Mouse (Mus musculus): ENCODE results near the gene Rad23a. TPM values are rescaled to one million over a fixed set of nuclear protein-coding genes. Genes with fewer than 3 reads are reported as not detected.
A peak's percentile ranks its signal among the peaks of the same experiment; 100 is the strongest.

Rad23a gene
- total RNA-seq (2015) (30.2 and 34.4 TPM in 2 replicates), total RNA-seq (2017) (26.2 and 26.3 TPM in 2 replicates)

DNA sequence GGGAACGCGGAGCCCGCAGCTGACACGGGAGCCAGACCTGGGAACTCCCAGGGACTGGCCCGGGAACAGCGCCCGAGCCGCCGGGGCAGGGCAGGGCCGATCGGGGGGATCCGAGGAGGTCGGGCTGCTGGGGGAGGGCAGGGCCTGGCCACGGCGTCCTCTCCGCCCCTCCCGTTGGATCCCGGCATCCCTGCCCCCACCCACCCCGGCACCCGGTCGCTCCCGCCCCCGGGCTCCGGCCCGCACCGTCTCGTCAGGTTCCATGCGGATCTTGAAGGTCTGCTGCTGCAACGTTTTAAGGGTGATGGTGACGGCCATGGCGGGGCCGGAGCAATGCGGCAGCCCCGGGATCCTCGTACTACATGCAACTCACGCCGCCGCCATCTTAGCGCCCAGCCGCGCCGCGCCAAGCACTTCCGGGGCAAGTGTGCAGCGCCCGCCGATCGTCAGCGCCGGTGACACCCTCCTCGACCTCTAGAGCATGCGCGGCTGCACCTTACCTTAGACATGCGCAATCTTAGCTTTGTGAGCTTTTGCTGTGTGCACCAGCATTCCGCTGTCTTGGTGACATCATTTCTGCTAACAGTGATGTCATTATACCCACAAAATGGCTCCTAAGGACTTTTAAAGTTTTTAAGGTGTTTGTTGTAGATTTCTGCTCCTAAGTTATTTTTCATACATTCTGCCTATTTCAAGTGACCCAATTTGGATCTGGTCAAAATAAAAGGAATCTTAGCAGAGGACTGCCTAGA lies at the start of gene Rad23a:
Gene Rad23a, minus strand, starts transcription at position 418 of the 752 bp plus-strand sequence.
- peak; percentile 84 for ATAC-seq (replicated peaks; ENCODE audit: poor library complexity)

DNA sequence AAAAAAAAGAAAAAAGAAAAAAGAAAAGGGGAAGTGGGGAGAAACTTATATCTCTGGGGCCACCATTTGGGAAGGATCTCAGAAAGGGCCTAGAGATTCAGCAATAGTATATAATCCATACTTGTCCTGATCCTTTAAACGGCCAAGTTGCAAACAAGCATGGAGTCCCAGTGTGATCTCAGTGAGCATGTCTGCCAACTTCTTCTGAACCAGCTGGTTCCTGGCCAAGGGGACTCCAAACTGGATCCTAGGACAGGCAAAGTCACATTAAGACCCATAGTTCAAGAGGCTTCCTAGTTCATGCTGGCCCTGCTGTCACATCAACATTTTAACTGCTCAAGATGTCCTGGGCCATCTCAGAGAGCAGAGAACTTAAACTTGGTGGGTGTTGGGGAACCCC lies 48.7 kb upstream of the Rad23a start:
- ATAC-seq (replicated peaks; ENCODE audit: poor library complexity) = no peak

DNA sequence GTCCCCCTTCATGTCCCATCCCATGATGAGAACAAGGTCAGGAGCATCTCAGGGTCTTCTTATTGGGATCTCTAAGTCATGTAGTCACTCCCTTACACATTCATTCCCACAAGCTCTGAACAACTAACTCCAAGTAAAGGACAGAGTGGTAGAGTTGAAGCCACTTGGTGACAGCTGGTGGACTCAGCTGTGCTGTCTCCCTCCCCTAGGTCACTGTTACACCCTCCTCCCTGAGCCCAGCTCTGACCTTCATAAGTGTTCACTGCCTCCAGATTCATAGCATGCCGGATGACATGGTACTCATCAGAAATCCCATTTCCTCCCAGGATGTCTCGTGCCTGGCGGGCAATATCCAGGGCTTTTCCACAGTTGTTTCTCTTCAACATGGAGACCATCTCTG lies 47.8 kb upstream of the Rad23a start:
- ATAC-seq (replicated peaks; ENCODE audit: poor library complexity) = no peak

DNA sequence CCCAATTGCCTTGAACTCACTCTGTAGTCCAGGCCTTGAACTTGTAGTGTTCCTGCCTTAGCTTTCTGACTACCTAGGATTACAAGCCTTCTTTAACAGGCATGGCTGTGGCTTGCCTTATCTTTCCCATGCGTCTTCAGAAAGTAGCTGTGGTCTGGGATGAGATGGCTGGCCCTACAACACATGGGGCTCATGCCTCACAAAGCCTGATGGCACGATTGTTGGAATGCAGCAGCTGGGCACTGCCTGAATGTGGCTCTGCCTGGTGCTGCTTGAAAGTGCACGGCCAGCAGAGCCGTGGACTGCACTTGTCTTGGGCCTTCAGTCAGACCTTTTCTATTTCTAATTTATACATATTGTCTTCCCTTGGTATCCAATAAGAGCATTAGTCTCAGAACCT lies 44.3 kb upstream of the Rad23a start:
- peak; percentile 69 for ATAC-seq (replicated peaks; ENCODE audit: poor library complexity)

DNA sequence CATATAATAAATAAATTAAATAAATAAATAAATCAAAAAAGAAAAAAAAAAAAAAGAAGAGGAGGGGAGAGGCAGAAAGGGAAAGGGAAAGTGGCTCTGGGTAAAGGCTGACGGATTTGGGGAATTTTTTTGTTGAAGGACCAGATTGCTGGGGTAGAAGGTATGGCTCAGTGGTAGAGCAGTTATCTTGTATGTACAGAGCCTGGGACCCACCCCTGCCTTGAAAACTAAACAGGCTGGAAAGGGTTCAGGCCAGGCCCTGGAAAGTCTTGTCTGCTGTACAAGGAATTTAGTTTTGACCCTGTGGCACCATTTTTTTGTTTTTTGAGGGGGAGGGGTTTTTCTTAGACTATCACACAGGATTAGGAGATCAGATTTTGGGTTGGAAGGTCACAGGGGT lies 38.5 kb upstream of the Rad23a start:
- ATAC-seq (replicated peaks; ENCODE audit: poor library complexity) = no peak

DNA sequence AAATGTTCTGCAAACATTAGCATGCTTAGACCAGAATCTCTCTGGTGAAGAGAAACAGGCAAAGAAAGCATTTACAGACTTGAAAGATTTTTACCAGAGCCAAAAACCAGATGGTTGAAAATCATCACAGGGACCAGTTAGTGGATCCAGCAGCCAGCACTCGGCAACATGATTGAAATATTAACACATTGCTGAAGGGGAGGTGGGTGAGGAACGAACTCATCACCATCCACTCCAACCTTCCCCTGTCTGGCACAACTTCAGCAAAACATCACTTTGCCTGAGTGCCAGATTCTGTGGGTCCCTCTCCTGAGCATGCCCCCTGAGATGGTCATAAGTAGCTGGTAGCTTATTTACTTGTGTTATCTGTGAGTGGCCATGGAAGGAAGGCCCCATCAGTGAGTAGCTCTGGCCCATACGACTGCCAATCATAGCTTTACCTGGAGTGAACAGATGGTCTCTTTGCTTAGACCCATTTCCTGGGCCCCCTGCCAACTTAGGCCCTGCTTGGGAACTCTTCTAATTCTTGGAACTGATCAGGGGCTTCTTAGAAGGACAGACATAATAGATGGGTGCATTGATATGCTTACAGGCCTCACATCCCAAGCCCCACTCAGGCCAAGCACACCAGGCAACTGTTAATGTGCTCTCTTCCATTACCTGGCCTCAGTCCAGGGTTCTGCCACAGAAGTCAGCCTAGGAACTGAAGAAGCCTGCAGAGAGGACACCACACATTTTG lies 37.0 kb upstream of the Rad23a start:
- peak; percentile 5; the same call in 1 of the 2 replicates for ATAC-seq (replicated peaks; ENCODE audit: poor library complexity)

DNA sequence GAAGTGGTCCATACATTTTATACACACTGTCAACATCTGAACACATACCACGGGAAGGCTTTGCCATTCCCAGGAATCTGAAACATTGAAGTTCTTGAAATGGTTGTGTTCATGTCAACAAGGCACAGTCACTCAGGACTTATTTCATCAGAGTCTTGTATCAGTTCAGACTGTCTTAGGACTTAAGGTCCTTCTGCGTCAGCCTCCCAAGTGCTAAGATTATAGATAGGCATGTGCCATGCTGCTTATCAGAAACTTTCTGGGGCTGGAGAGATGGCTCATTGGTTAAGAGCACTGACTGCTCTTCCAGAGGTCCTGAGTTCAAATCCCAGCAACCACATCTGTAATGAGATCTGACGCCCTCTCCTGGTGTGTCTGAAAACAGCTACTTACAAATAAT lies 33.9 kb upstream of the Rad23a start:
- no peak for ATAC-seq (replicated peaks; ENCODE audit: poor library complexity)

DNA sequence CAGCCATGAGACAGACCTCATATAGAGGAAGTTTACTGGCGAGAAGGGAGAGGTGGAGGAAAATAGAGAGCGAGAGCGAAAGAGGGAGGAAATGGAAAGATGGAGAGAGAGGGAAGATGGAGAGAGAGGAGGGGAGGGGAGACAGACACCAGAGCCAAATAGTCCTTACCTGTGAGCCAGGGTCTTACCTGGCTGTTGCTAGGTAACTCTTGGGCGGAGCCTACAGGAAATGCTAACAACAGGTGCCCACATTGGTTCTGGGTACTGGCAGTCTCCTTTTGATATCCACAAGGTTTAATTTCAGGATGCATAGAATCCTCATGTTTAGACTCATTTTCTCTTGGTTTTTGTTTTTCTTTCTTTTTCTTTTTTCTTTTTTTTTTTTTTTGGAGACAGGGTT lies 32.6 kb upstream of the Rad23a start:
- ATAC-seq (replicated peaks; ENCODE audit: poor library complexity) = no peak

DNA sequence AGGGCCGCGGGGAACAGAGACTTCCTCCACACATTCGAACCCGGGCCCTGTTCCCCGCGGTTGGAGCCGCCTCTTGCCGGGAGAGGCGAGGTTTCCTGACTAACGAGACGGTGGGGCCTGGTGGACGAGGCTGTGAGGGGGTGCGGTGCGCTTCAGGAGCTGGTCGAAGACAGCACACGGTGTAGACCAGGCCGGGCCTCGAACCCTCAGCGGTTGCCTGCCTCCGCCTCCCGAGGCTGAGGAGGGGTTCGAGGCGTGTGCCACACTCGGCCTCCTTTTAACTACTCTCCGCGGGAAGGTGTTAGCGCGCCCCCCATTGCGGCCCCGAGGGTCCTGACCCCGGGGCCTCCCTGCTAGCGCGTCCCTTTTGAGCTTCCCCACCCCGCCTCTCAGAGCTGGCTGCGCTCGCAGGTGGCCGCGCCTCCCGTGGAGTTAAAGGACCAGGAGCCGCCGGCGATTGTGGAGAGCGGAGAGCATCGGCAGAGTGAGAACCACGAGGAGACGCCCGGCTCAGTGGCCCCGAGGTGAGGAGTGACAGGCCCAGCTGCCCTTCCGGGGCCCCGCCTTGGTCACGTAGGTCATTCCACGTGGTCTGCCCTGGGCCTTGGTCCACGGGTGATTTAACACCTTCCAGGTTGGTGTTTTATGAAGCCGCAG lies 32.0 kb upstream of the Rad23a start:
- peak; percentile 37 for ATAC-seq (replicated peaks; ENCODE audit: poor library complexity)

DNA sequence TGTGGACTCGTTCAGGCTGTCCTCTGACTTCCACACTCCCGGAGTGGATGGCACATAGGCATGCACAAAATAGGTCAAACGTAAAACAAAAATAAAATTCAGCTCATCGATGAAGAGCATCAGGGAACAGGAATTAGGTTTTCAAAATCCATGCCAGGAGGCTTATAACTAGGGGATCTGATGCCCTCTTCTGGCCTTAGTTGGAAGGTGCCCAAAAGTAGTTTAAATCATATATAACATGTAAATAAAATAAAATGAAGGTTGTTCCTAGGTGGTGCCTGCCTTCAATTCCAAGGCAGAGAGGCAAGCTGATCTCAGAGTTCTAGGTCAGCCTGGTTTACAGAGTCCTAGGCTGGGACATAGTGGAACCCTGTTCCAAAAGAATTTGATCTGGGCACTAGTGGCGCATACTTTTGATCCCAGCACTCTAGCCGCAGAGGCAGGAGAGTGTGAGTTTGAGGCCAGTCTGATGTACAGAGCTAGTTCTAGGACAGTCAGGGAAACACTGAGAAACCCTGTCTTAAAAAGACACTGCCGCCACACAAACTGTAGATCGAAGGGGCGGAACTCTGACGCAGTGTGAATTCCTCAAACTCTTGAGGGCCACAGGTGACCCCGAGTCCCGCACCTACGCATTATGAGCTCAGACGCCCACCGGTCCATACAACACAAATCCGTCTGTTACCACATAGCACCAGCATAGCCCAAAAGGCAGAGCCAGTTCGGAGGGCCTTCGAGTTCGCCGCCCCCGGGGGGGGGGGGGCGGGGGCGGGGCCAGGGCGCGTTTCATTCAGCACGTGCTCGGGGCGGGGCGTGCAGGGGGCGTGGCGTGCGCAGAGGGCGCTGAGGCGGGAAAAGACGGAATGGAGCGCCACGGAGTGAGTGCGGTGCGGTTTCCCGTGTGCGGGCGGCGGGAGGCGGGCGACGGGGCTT lies 31.2 kb upstream of the Rad23a start, which contains the start of gene Syce2:
Gene Syce2, plus strand, starts transcription at position 736 of the 933 bp plus-strand sequence.
- ATAC-seq (replicated peaks; ENCODE audit: poor library complexity) = peak; percentile 77

DNA sequence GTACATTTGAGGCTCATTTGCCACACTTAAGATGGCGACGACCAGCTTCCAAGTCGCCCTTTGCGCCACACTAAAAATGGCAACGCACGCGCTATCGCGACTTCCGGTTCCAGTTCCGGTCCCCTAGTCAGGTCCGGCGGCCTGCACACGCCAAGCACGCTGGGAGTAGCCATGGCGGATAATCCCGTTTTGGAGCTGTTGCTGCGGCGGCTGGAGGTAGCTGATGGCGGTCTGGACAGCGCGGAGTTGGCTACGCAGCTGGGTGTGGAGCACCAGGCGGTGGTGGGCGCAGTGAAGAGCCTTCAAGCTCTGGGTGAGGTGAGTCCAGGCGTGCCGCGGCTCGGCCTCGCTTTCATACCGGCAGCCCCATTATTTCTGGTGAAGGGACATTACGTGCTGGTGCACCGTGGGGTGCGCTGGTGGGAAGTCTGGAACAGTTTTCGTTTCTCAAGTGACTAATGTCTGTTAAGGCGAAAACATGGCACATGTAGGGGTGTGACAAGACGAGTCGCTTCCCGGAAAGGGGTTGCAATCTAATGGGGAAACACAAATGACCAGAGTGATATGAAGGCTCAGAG lies 16.5 kb upstream of the Rad23a start, which contains the start of gene Farsa:
Gene Farsa, plus strand, starts transcription at position 126 of the 578 bp plus-strand sequence.
- peak; percentile 98 for ATAC-seq (replicated peaks; ENCODE audit: poor library complexity)

DNA sequence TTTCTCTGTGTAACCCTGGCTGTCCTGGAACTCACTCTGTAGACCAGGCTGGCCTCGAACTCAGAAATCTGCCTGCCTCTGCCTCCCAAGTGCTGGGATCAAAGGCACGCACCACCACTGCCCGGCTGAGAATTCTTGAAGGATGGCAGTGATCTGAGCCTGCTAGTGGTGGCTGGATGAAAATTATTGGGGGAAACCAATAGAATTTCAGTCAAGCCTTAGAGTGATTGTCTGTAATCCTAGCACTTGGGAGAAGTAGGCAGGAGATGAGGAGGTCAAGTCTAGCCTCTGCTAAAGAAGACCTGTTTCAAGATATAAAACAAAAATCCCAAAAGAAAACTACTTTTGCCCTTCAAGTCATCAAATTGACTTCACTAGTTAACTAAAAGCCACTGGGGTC lies 16.0 kb upstream of the Rad23a start:
- no peak for ATAC-seq (replicated peaks; ENCODE audit: poor library complexity)

DNA sequence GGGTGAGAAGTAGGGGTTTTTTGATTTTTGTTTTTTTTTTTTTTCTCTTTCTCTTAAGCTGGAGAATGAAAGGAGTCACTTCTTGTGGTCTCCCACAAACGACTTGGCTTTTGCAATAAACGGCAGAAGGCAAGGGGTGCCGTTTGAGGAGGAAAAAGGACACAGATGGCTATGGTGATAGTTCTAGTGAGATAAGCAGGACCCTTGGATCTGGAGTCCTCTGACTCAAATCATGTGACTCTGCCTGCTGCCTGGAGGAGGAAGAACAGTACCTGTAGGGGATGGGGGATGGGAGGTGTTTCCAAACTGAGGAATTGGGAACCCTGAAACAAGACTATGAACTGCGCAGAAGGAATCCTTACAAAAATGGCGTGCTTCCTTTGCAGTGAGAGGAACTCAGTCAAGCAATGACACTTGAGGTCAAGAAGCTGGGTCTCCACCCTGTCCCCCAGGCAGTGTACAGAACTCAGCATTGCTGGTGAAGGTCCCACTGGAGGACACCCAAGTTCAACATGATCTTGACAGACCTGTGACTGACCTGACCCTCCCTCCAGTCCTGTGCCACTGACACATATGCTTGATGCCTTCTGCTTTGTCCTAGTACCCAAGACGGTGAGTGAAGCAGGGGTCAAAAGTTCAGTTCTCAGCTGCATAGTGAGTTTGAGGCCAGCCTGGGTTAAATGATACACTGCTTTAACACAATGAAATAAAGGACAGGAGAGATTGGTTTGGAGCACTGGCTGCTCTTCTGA lies 7.4 kb upstream of the Rad23a start:
- peak; percentile 37 for ATAC-seq (replicated peaks; ENCODE audit: poor library complexity)

DNA sequence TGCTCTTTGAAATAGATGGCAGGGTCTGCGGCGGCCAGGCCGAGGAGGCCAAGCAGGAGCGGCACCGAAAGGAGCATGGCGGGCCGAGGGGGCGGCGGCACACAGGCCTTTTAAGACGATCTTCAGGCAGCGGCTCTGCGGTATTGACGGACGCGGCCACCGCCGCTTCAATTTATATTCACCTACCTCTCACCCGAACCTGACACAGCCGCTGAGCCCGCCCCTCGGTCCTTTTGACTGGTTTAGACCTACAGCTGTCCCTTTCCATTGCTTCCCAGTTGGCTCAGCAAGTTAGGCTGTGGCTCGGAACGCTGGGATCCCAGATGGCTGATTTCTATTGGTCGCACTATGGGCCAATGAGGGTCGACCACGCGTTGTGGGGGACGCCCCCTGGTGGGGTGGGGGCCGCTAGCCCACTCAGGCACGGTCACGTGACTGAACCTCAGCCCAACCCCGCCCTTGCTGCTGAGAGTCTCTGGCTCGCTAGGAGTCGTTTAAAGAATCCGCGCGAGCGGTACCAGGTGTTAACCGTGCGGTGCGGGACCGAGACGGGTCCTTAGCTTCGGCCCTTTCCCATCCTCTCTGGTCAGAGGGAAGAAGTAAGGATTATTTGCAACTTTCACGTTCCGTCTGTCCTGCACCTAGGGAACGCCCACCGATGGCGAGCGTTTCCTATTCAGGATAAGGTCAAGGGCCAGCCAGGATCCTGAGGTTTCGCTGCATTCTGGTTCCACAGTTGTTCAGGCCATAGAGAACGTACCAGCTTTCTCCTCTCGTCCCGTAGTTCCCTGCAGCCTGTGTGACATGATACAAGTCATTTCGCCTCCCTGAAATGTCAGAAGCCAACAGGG lies 6.5 kb upstream of the Rad23a start, which contains the start of gene Calr:
Gene Calr, minus strand, starts transcription at position 213 of the 851 bp plus-strand sequence.
- peak; percentile 81 for ATAC-seq (replicated peaks; ENCODE audit: poor library complexity)

DNA sequence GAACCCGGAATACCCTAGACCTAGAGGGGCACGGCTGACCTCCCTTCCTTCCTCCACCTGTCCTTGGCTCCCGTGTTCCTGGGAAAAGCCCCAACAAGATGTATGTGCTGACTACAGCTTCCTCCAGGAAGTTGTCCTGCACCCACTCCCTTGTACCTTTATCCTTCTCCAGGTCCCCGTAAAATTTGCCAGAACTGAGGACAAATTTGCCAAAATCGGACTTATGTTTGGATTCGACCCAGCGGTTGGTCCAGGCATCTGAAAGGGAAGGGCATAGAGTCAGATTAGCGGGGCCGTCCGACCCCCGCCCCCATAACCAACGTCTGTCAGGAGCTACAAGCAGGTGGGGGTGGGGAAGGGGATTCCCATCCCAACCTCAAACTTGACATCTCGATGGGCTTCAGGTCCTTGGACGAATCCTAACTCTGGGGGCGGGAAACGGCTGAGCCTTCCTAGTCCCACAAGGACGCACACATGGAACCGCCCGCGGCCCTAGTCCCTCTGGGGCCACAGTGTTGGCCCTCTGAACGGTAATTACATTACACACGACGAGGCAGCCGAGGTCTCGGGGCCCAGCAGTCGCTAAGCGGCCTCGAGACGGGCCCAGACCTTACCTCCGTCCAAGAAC lies 5.7 kb upstream of the Rad23a start:
- no peak for ATAC-seq (replicated peaks; ENCODE audit: poor library complexity)

DNA sequence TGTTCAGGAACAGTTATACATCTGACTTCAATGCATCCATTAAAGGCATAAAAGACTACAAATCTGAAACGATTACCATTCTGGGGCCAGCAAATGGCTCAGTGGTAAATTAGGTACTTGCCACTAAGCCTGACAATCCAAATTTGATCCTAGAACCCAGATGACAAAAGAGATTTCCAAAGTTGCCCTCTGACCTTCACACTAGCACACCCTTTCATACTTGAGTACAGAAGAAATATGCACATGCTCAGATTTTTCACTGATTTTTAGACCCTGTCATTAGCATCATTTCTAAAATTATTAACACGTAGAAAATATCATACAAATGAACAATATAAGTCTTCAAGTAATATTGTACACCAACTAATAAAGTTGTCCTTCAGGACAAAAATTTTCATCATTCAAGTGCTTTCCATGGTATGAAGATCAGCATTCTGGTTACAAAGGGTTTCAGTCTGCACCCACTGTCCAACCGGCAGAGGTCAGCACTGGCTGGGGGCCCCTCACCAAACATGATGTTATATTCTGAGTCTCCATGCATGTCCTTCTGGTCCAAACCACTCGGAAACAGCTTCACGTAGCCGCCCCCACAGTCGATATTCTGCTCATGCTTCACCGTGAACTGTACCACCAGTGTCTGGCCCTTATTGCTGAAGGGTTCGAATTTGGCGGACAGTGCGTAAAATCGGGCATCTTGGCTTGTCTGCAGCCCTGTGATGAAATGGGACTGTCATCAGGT lies 5.1 kb upstream of the Rad23a start:
- no peak for ATAC-seq (replicated peaks; ENCODE audit: poor library complexity)

DNA sequence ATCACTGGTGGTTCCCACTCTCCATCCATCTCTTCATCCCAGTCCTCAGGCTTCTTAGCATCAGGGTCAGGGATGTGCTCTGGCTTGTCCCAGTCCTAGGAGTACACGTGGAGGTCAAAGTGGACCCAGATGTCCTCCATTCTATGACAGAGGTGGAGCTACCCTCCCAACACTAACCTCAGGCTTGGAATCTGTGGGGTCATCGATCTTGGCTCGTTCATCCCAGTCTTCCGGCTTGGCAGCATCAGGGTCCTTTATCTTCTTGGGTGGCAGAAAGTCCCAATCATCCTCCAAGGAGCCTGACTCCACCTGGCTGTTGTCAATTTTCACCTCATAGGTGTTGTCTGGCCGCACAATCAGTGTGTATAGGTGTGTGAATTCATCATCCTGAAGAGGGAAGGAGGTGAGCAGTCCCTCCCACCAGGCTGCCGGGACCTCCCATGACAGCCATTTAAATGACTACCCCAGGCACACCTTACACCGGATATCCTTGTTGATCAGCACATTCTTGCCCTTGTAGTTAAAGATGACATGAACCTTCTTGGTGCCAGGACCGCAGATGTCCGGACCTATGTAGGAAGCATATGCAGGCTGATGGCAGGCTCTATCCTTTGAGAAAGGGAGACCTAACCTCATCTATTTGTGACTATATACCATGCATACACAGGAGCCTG lies 4.1 kb upstream of the Rad23a start:
- no peak for ATAC-seq (replicated peaks; ENCODE audit: poor library complexity)
